8 mouse cellular contexts compared by ENCODE assay signal in genomic region chr3:144380921-144381320, GRCm38 (mm10).
DNase-seq lines count a peak whose midpoint lies in the region; ATAC-seq and TF ChIP-seq lines count a peak whose summit lies in the region.

No protein-coding gene starts in this region.

- H3K27me3 ChIP-seq in forebrain, embryonic 16.5 days (replicated peaks; ENCODE audit: control insufficient read depth, insufficient read depth, low read length): peaks cover 6% of the 10 kb centered on the region; the same call in 1 of the 2 replicates

- no peak overlapping the region for H3K27ac ChIP-seq in ES-E14 (ENCODE audit: insufficient read depth, low read depth, low read length, poor library complexity, severe bottlenecking)
- no peak overlapping the region for H3K27ac ChIP-seq in forebrain, embryonic 16.5 days (ENCODE audit: low read length)

- no peaks in the 10 kb centered on the region for H3K36me3 ChIP-seq in ES-E14 (ENCODE audit: control insufficient read depth, insufficient read depth, low read length, poor library complexity, severe bottlenecking)
- no peaks in the 10 kb centered on the region for H3K36me3 ChIP-seq in forebrain, embryonic 16.5 days (ENCODE audit: control insufficient read depth, insufficient read depth)

- H3K4me1 ChIP-seq in ES-E14 (ENCODE audit: control insufficient read depth in 2 of 2, insufficient read depth in 2 of 2, low read length in 2 of 2, poor library complexity in 1 of 2): no peaks in the 10 kb centered on the region; a peak in 1 of 4 replicates
- peaks cover 22% of the 10 kb centered on the region for H3K4me1 ChIP-seq in forebrain, embryonic 16.5 days (replicated peaks; ENCODE audit: control insufficient read depth, insufficient read depth, low read length)

- H3K4me3 ChIP-seq in ES-E14 (ENCODE audit: insufficient read depth in 1 of 2, low read depth in 1 of 2, low read length in 2 of 2, poor library complexity in 1 of 2, severe bottlenecking in 1 of 2): peak overlapping the region; percentile 26 to 54; a peak in 2 of 4 replicates
- peak overlapping the region; percentile 17 for H3K4me3 ChIP-seq in forebrain, embryonic 16.5 days (replicated peaks; ENCODE audit: low read length)

- in situ Hi-C loops in ES-E14 (cut with MboI; ENCODE audit: low sequenced_read_pairs in 2 of 2, unreplicated experiment in 2 of 2): no loop called here

- WGBS in forebrain, embryonic 16.5 days: 2% methylated on average over 18 of the region's 18 CpGs

- no peak overlapping the region for H3K9ac ChIP-seq in ES-E14 (ENCODE audit: insufficient read depth, low read depth, low read length, poor library complexity, severe bottlenecking)
- H3K9ac ChIP-seq in forebrain, embryonic 16.5 days (replicated peaks; ENCODE audit: low read depth, low read length): no peak overlapping the region

- peak; percentile 78 for ATAC-seq in forebrain, embryonic 16.5 days
- peak; percentile 93 to 94 for ATAC-seq in hematopoietic stem cell, adult 5-6 weeks (replicated peaks in 1 of 2; ENCODE audit: insufficient read depth in 1 of 2, low FRiP score in 2 of 2, low TSS enrichment in 1 of 2, low read depth in 1 of 2, poor library complexity in 2 of 2, severe bottlenecking in 2 of 2)

- DNase-seq in ES-E14 (ENCODE audit: low read depth, low spot score): no peak
- DNase-seq in cerebellum, adult 11 months: peak; percentile 11
- peak; percentile 47 to 54 for DNase-seq in layer of hippocampus, adult 8-10 months (ENCODE audit: low spot score in 2 of 2)
- peak; percentile 82 for DNase-seq in lung, postnatal 36 days
- DNase-seq in retina, embryonic 14.5 days (ENCODE audit: low spot score): peak; percentile 84
- DNase-seq in urinary bladder, adult 18-20 months (ENCODE audit: low spot score in 2 of 2): peak; percentile 71 to 82

- no peaks in the 10 kb centered on the region for H3K9me3 ChIP-seq in ES-E14 (ENCODE audit: control insufficient read depth, insufficient read depth, low read depth, low read length)
- no peaks in the 10 kb centered on the region for H3K9me3 ChIP-seq in forebrain, embryonic 16.5 days (ENCODE audit: control insufficient read depth, low read length)

- H3K4me2 ChIP-seq in forebrain, embryonic 16.5 days (ENCODE audit: low read length): peak overlapping the region; percentile 29

TF ChIP-seq in ES-E14, 5 proteins besides CTCF, POLR2A, EP300 and RAD21:
- TF ChIP-seq ZNF384 (IDR thresholded peaks at IDR 0.05; ENCODE audit: low read depth, low read length) (no peak), CHD2 (IDR thresholded peaks at IDR 0.05; ENCODE audit: low read depth, low read length) (no peak), MAFK (IDR thresholded peaks at IDR 0.05; ENCODE audit: insufficient read depth, low read depth, low read length) (no peak), HCFC1 (IDR thresholded peaks at IDR 0.05; ENCODE audit: borderline replicate concordance, insufficient read depth, low read length) (no peak), ZC3H11A (IDR thresholded peaks at IDR 0.05; ENCODE audit: borderline replicate concordance, low read depth, low read length) (no peak)
TF ChIP-seq in ES-E14: peak in this region for 0.
